Mouse (Mus musculus) layer of hippocampus, adult 18-20 months (tissue): ENCODE results near the gene 2700097O09Rik. TPM values are rescaled to one million over a fixed set of nuclear protein-coding genes. Genes with fewer than 3 reads are reported as not detected.
"Not testable (repeated sequence)": the region's sequence is repeated elsewhere in the genome, so short reads cannot be mapped to it uniquely, and the experiment has no call there.

Source experiments
- DNase-seq, 2 experiments: peaks; one replicate each; pipeline ENCODE4 v3.0.0; 2022; ENCODE audit warnings: low spot score in 2 of 2
- long read RNA-seq: library from polyadenylated mRNA; stranded (forward); transcript quantifications from one replicate; pipeline ENCODE4 v2.0.0, GENCODE M21; 2021
- total RNA-seq, 2 experiments: library from RNA; stranded (reverse); gene quantifications; 2 replicates each; pipeline ENCODE4 v1.2.3; 2021

The 2700097O09Rik gene
- total RNA-seq, result 10 to 100 TPM in 1 of 2 experiments, 1 to 10 TPM in 1; 8.2 to 10.9 TPM
- long read RNA-seq, partial matches to known transcripts, result 3 of 6 reads
- long read RNA-seq, other reads (novel, unspliced or antisense), result 1 of 6 reads

- DNase-seq, result peak; percentile 92 to 96
Observed at GRCm38 (mm10) chr12:55079726-55080600, at the start of gene 2700097O09Rik, which contains the start of gene Srp54a. Gene 2700097O09Rik (minus strand): TSS chr12:55080110. Gene Srp54a (plus strand): TSS chr12:55080262.

- DNase-seq, result not testable (repeated sequence)
Observed at GRCm38 (mm10) chr12:55124731-55125130, 44.8 kb upstream of the 2700097O09Rik start.

- DNase-seq, result not testable (repeated sequence)
Observed at GRCm38 (mm10) chr12:55124242-55124641, 44.3 kb upstream of the 2700097O09Rik start, which contains the start of gene Fam177a. Gene Fam177a (plus strand): TSS chr12:55124469.

- DNase-seq, result not testable (repeated sequence)
Observed at GRCm38 (mm10) chr12:55112616-55113015, 32.7 kb upstream of the 2700097O09Rik start.

GRCm38 (mm10) chr12:55092127-55092526, 12.2 kb upstream of the 2700097O09Rik start:
- not testable (repeated sequence) for DNase-seq

GRCm38 (mm10) chr12:55080601-55080942, 662 bp upstream of the 2700097O09Rik start:
- DNase-seq, result not testable (repeated sequence)

GRCm38 (mm10) chr12:55078706-55079105, 1.2 kb downstream of the 2700097O09Rik start:
- not testable (repeated sequence) for DNase-seq

- DNase-seq, result no peak
Observed at GRCm38 (mm10) chr12:55075296-55075695, 4.6 kb downstream of the 2700097O09Rik start.

GRCm38 (mm10) chr12:55073686-55074085, 6.2 kb downstream of the 2700097O09Rik start:
- no peak for DNase-seq

GRCm38 (mm10) chr12:55072495-55072894, 7.4 kb downstream of the 2700097O09Rik start:
- no peak for DNase-seq

GRCm38 (mm10) chr12:55062141-55062540, 17.8 kb downstream of the 2700097O09Rik start:
- no peak for DNase-seq

GRCm38 (mm10) chr12:55061006-55061405, 18.9 kb downstream of the 2700097O09Rik start:
- no peak for DNase-seq

GRCm38 (mm10) chr12:55060212-55060898, 19.6 kb downstream of the 2700097O09Rik start:
- no peak for DNase-seq

GRCm38 (mm10) chr12:55059812-55060211, 20.1 kb downstream of the 2700097O09Rik start:
- DNase-seq, result no peak

- DNase-seq, result peak in 1 of 2 experiments; percentile 5
Observed at GRCm38 (mm10) chr12:55058865-55059615, 20.9 kb downstream of the 2700097O09Rik start.

- DNase-seq, result no peak
Observed at GRCm38 (mm10) chr12:55056703-55057102, 23.2 kb downstream of the 2700097O09Rik start.

GRCm38 (mm10) chr12:55054551-55055241, 25.2 kb downstream of the 2700097O09Rik start:
- DNase-seq, result no peak

- DNase-seq, result no peak
Observed at GRCm38 (mm10) chr12:55053267-55053666, 26.6 kb downstream of the 2700097O09Rik start.

- no peak for DNase-seq
Observed at GRCm38 (mm10) chr12:55051210-55052173, 28.4 kb downstream of the 2700097O09Rik start.
